Comparison of ENCODE assay signal across 11 mouse cellular contexts in genomic region chr8:86212461-86212860, GRCm38 (mm10).
A peak's percentile ranks its signal among the peaks of the same experiment; 100 is the strongest.
DNase-seq lines count a peak whose midpoint lies in the region.
"Had no signal": no experiment of that assay in that cellular context is flagged by ENCODE, and none has a peak within 500 bp of the region (broad histone marks: within the 10 kb centered on the region; RNA-seq: fewer than 3 reads in every experiment).

No protein-coding gene starts in this region.

- DNase-seq in adrenal gland, adult 2 months = peak; percentile 57
- no peak for DNase-seq in adrenal gland, postnatal 25 days
- DNase-seq in adrenal gland, postnatal 14 days = peak; percentile 21
- DNase-seq in adrenal gland, adult 18-20 months (ENCODE audit: low spot score in 2 of 2) = no peak
- no peak for DNase-seq in thymus, postnatal 36 days
- DNase-seq: cerebellum, adult 11-12 months; cerebellum, adult 2 months; cerebellum, adult 9-10 months; cerebellum, postnatal 10 days; cerebellum, postnatal 25 days; forebrain, postnatal 0 days had no signal

Comparison
In these comparisons a context has a peak if more than half of its experiments do, and no peak if none do; other contexts are left out.
1. DNase-seq: peak in adrenal gland, adult 2 months (single experiment) and adrenal gland, postnatal 14 days (single experiment); none in adrenal gland, postnatal 25 days (single experiment), adrenal gland, adult 18-20 months (0 of 2) and thymus, postnatal 36 days (0 of 2).